Mouse (Mus musculus): Measurements from ENCODE around the gene Acadm. TPM values are rescaled to one million over a fixed set of nuclear protein-coding genes. Genes with fewer than 3 reads are reported as not detected.

Acadm gene
- total and polyA plus RNA-seq, 2 experiments from 2014 or later: 42.1 to 71.9 TPM

DNA sequence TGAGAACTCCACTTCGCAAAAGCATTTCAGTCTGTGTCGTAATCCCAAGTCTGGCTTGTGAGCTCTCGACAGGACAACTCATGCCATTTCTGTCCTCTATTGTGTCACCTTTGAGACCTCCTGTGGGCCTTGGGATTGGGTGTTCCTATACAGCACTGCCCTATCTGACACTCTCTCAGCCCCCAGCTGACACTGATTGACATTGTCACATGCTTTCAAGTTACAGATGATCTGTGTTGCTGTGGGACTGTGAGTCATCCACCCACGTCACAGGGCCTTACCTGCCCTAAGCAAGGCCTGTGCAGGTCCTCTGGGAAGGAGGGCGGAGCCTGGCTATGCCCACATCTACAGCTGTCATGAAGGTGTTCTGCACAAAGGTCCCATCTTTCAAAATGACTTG is 12.0 kb downstream of the Acadm start:
- H3K9ac ChIP-seq (replicated peaks; ENCODE audit: low read length): no peak overlapping the region
- no peaks in the 10 kb centered on the region for H3K4me1 ChIP-seq (ENCODE audit: insufficient read depth, low read length)
- no peak overlapping the region for H3K4me3 ChIP-seq (ENCODE audit: low read length)
- no peak overlapping the region for H3K27ac ChIP-seq
- 92% methylated on average over 5 of the region's 5 CpGs for WGBS
- peaks cover 12% of the 10 kb centered on the region; the same call in 1 of the 2 replicates for H3K36me3 ChIP-seq (ENCODE audit: insufficient read depth, low read length)
- no peak for ATAC-seq
- no peak for TF ChIP-seq CTCF (IDR thresholded peaks at IDR 0.05; ENCODE audit: low read depth)
- no peaks in the 10 kb centered on the region for H3K27me3 ChIP-seq (ENCODE audit: insufficient read depth, low read length)
- H3K9me3 ChIP-seq (ENCODE audit: low read length): no peaks in the 10 kb centered on the region
- DNase-seq (ENCODE audit: low spot score): no peak
- no peak overlapping the region for H3K4me2 ChIP-seq (ENCODE audit: low read depth, low read length)

- Histone ChIP-seq H3K27ac (no peak overlapping the region), H3K4me3 (ENCODE audit: low read length) (no peak overlapping the region), H3K4me1 (ENCODE audit: insufficient read depth, low read length) (no peaks in the 10 kb centered on the region), H3K9ac (replicated peaks; ENCODE audit: low read length) (no peak overlapping the region), H3K9me3 (ENCODE audit: low read length) (no peaks in the 10 kb centered on the region), H3K36me3 (ENCODE audit: insufficient read depth, low read length) (peaks cover 15% of the 10 kb centered on the region; the same call in 1 of the 2 replicates), H3K4me2 (ENCODE audit: low read depth, low read length) (no peak overlapping the region), H3K27me3 (ENCODE audit: insufficient read depth, low read length) (no peaks in the 10 kb centered on the region)
- no peak for ATAC-seq
- 96% methylated on average over 11 of the region's 11 CpGs for WGBS
- TF ChIP-seq CTCF (IDR thresholded peaks at IDR 0.05; ENCODE audit: low read depth): no peak
- no peak for DNase-seq (ENCODE audit: low spot score)
Observed at GRCm38 (mm10) chr3:153929526-153929925, 14.9 kb downstream of the Acadm start.

- no peak overlapping the region for H3K4me3 ChIP-seq (ENCODE audit: low read length)
- no peak for ATAC-seq
- DNase-seq (ENCODE audit: low spot score): no peak
- H3K27ac ChIP-seq: no peak overlapping the region
- no peaks in the 10 kb centered on the region for H3K9me3 ChIP-seq (ENCODE audit: low read length)
- 89% methylated on average over 7 of the region's 7 CpGs for WGBS
- peaks cover 9% of the 10 kb centered on the region; the same call in 1 of the 2 replicates for H3K36me3 ChIP-seq (ENCODE audit: insufficient read depth, low read length)
- H3K4me1 ChIP-seq (ENCODE audit: insufficient read depth, low read length): no peaks in the 10 kb centered on the region
- H3K4me2 ChIP-seq (ENCODE audit: low read depth, low read length): no peak overlapping the region
- no peaks in the 10 kb centered on the region for H3K27me3 ChIP-seq (ENCODE audit: insufficient read depth, low read length)
- no peak for TF ChIP-seq CTCF (IDR thresholded peaks at IDR 0.05; ENCODE audit: low read depth)
- H3K9ac ChIP-seq (replicated peaks; ENCODE audit: low read length): no peak overlapping the region
Observed at GRCm38 (mm10) chr3:153926333-153926732, 18.1 kb downstream of the Acadm start.

DNA sequence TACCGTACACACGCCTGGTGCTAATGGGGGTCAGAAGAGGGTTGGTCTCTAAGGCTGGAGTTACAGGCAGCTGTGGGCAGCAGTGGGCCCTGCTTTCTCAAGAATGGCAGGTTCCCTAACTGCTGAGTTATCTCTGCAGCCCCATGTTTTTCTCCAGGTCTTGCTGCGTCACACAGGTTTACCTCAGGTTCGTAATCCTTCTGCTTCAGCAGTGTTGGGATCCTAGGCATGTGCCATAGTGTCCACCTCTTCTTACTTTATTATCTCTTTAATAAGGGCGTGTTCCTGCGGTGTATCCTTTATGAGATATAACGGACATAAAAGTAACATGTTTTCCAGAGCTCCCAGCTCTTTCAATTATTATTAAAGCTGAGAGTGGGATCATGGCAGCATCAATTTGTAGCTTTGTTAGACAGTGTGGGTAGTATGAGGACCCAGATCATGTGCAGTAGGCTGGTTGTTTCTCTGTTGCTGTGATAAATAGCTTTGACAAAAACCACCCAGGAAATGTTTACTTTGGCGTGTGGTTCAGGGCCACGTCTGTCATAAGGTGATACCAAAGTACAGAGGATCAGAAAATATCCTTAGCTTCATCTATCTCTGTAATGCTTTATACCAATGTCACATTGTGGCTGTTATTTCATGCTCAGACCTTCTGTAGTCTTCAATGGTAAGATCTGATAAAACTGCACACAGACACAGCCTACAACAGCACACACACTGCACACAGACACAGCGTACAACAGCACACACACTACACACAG is 23.1 kb downstream of the Acadm start:
- Histone ChIP-seq H3K4me1 (ENCODE audit: insufficient read depth, low read length) (no peaks in the 10 kb centered on the region), H3K4me2 (ENCODE audit: low read depth, low read length) (no peak overlapping the region), H3K9me3 (ENCODE audit: low read length) (no peaks in the 10 kb centered on the region), H3K9ac (replicated peaks; ENCODE audit: low read length) (no peak overlapping the region), H3K36me3 (ENCODE audit: insufficient read depth, low read length) (peaks cover 9% of the 10 kb centered on the region; the same call in 1 of the 2 replicates), H3K27ac (no peak overlapping the region), H3K27me3 (ENCODE audit: insufficient read depth, low read length) (no peaks in the 10 kb centered on the region), H3K4me3 (ENCODE audit: low read length) (no peak overlapping the region)
- 94% methylated on average over 10 of the region's 10 CpGs for WGBS
- ATAC-seq: no peak
- TF ChIP-seq CTCF (IDR thresholded peaks at IDR 0.05; ENCODE audit: low read depth): no peak
- DNase-seq (ENCODE audit: low spot score): no peak

DNA sequence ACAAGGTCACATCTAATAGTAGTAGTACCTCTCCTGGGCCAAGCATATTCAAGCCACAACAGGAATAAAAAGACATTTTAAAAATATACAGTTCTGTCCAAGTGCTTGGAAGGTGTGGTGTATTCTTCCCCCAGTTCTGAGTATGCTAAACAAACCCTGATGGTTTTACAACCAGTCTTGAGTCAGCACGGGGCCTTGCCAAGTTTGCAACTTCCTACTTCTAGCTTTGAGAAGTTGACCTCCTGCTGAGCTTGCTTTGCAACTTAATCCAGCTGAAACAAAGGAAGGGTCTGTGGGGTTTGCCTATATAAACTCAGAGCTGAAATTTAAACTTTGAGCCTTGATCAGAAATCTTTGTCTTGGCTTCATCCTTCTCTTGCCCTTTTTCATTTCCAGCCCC is 27.2 kb downstream of the Acadm start:
- H3K36me3 ChIP-seq (ENCODE audit: insufficient read depth, low read length): no peaks in the 10 kb centered on the region
- 4% methylated on average over 1 of the region's 1 CpGs for WGBS
- peak; percentile 32 for DNase-seq (ENCODE audit: low spot score)
- H3K9me3 ChIP-seq (ENCODE audit: low read length): no peaks in the 10 kb centered on the region
- no peak for TF ChIP-seq CTCF (IDR thresholded peaks at IDR 0.05; ENCODE audit: low read depth)
- H3K27ac ChIP-seq: no peak overlapping the region
- no peak overlapping the region for H3K4me2 ChIP-seq (ENCODE audit: low read depth, low read length)
- ATAC-seq: no peak
- H3K27me3 ChIP-seq (ENCODE audit: insufficient read depth, low read length): no peaks in the 10 kb centered on the region
- H3K9ac ChIP-seq (replicated peaks; ENCODE audit: low read length): no peak overlapping the region
- H3K4me1 ChIP-seq (ENCODE audit: insufficient read depth, low read length): 0 out of 2 replicates have a peak, but pooled peaks cover 6% of the 10 kb centered on the region
- no peak overlapping the region for H3K4me3 ChIP-seq (ENCODE audit: low read length)

GRCm38 (mm10) chr3:153913510-153914243 is 30.8 kb downstream of the Acadm start:
- Histone ChIP-seq H3K9me3 (ENCODE audit: low read length) (no peaks in the 10 kb centered on the region), H3K27ac (peak overlapping the region; percentile 96), H3K9ac (replicated peaks; ENCODE audit: low read length) (peak overlapping the region; percentile 92), H3K36me3 (ENCODE audit: insufficient read depth, low read length) (peaks cover 20% of the 10 kb centered on the region; the same call in 1 of the 2 replicates), H3K4me1 (ENCODE audit: insufficient read depth, low read length) (peaks cover 21% of the 10 kb centered on the region), H3K27me3 (ENCODE audit: insufficient read depth, low read length) (no peaks in the 10 kb centered on the region), H3K4me2 (ENCODE audit: low read depth, low read length) (peak overlapping the region; percentile 77), H3K4me3 (ENCODE audit: low read length) (peak overlapping the region; percentile 87)
- DNase-seq (ENCODE audit: low spot score) (peak; percentile 11), ATAC-seq (no peak)
- WGBS: 46% methylated on average over 6 of the region's 6 CpGs
- TF ChIP-seq CTCF (IDR thresholded peaks at IDR 0.05; ENCODE audit: low read depth): peak; percentile 36
